Mouse (Mus musculus): ENCODE data around the gene Arglu1. TPM values are rescaled to one million over a fixed set of nuclear protein-coding genes. Genes with fewer than 3 reads are reported as not detected.

The Arglu1 gene
- total and polyA plus RNA-seq, 3 experiments: 24.0 to 28.8 (median 26.3) TPM

- intact Hi-C loops (cut with DNase I): loop anchor here (2.0 kb wide), 2 partner anchors 18 to 38 kb away; partner anchors contain the start of gene Efnb2
- peaks cover 8% of the 10 kb centered on the region for H3K4me1 ChIP-seq (ENCODE audit: control insufficient read depth, insufficient read depth, low read length)
- H3K79me2 ChIP-seq (replicated peaks; ENCODE audit: control insufficient read depth, insufficient read depth, low read length): no peaks in the 10 kb centered on the region
- H3K27me3 ChIP-seq (ENCODE audit: control insufficient read depth, insufficient read depth, low read length): no peaks in the 10 kb centered on the region
- H3K27ac ChIP-seq: peak overlapping the region; percentile 27
- WGBS: 74% methylated on average over 3 of the region's 3 CpGs
- no peak overlapping the region for H3K9ac ChIP-seq (ENCODE audit: low read depth, low read length)
- H3K4me3 ChIP-seq: no peak overlapping the region
- H3K36me3 ChIP-seq (ENCODE audit: control insufficient read depth, insufficient read depth, low read length): peaks cover 11% of the 10 kb centered on the region
- DNase-seq: no peak
- no peak for TF ChIP-seq CTCF (IDR thresholded peaks at IDR 0.05)
- no peak for TF ChIP-seq EP300 (IDR thresholded peaks at IDR 0.05; ENCODE audit: insufficient read depth, low read depth, low read length)
- no peak for TF ChIP-seq POLR2A (IDR thresholded peaks at IDR 0.05; ENCODE audit: insufficient read depth, low read depth, low read length)
Observed at GRCm38 (mm10) chr8:8622476-8622875, 67.8 kb downstream of the Arglu1 start.

DNA sequence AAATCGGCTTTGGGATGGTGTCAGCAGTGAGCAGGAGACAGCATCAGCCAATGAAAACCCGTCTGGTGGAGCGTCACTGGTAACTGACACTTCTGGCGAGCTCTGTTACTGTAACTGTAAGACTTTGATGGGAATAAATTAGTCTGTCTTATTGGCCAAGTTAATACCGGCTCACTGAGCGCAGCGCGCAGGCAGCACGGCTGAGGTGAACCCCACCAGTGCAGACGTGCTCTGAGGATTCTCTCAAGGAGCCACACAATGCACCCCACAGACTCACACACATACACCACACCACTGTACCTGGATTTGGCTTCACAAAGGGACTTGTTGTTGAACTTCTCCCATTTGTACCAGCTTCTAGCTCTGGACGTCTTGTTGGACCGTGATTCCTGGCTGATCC lies 68.3 kb downstream of the Arglu1 start:
- Histone ChIP-seq H3K4me3 (no peak overlapping the region), H3K36me3 (ENCODE audit: control insufficient read depth, insufficient read depth, low read length) (peaks cover 11% of the 10 kb centered on the region), H3K79me2 (replicated peaks; ENCODE audit: control insufficient read depth, insufficient read depth, low read length) (no peaks in the 10 kb centered on the region), H3K27ac (no peak overlapping the region), H3K27me3 (ENCODE audit: control insufficient read depth, insufficient read depth, low read length) (no peaks in the 10 kb centered on the region), H3K9ac (ENCODE audit: low read depth, low read length) (no peak overlapping the region), H3K4me1 (ENCODE audit: control insufficient read depth, insufficient read depth, low read length) (peaks cover 8% of the 10 kb centered on the region)
- no peak for TF ChIP-seq POLR2A (IDR thresholded peaks at IDR 0.05; ENCODE audit: insufficient read depth, low read depth, low read length)
- no peak for TF ChIP-seq EP300 (IDR thresholded peaks at IDR 0.05; ENCODE audit: insufficient read depth, low read depth, low read length)
- TF ChIP-seq CTCF (IDR thresholded peaks at IDR 0.05): no peak
- DNase-seq: no peak
- WGBS: 95% methylated on average over 12 of the region's 12 CpGs
- intact Hi-C loops (cut with DNase I): loop anchor here (2.0 kb wide), 2 partner anchors 17 to 39 kb away; partner anchors contain the start of gene Efnb2

- TF ChIP-seq POLR2A (IDR thresholded peaks at IDR 0.05; ENCODE audit: insufficient read depth, low read depth, low read length): no peak
- DNase-seq: no peak
- Histone ChIP-seq H3K79me2 (replicated peaks; ENCODE audit: control insufficient read depth, insufficient read depth, low read length) (no peaks in the 10 kb centered on the region), H3K4me3 (no peak overlapping the region), H3K36me3 (ENCODE audit: control insufficient read depth, insufficient read depth, low read length) (peaks cover 11% of the 10 kb centered on the region), H3K4me1 (ENCODE audit: control insufficient read depth, insufficient read depth, low read length) (peaks cover 8% of the 10 kb centered on the region), H3K27me3 (ENCODE audit: control insufficient read depth, insufficient read depth, low read length) (no peaks in the 10 kb centered on the region), H3K27ac (no peak overlapping the region), H3K9ac (ENCODE audit: low read depth, low read length) (no peak overlapping the region)
- WGBS: 85% methylated on average over 16 of the region's 16 CpGs
- intact Hi-C loops (cut with DNase I): no loop called here
Observed at GRCm38 (mm10) chr8:8621236-8621917, 68.9 kb downstream of the Arglu1 start.

- intact Hi-C loops (cut with DNase I): no loop called here
- H3K4me1 ChIP-seq (ENCODE audit: control insufficient read depth, insufficient read depth, low read length): peaks cover 8% of the 10 kb centered on the region
- WGBS: 76% methylated on average over 21 of the region's 21 CpGs
- no peaks in the 10 kb centered on the region for H3K27me3 ChIP-seq (ENCODE audit: control insufficient read depth, insufficient read depth, low read length)
- no peak overlapping the region for H3K27ac ChIP-seq
- TF ChIP-seq CTCF (IDR thresholded peaks at IDR 0.05): no peak
- no peak for TF ChIP-seq EP300 (IDR thresholded peaks at IDR 0.05; ENCODE audit: insufficient read depth, low read depth, low read length)
- no peak for TF ChIP-seq POLR2A (IDR thresholded peaks at IDR 0.05; ENCODE audit: insufficient read depth, low read depth, low read length)
- no peak for DNase-seq
- peaks cover 11% of the 10 kb centered on the region for H3K36me3 ChIP-seq (ENCODE audit: control insufficient read depth, insufficient read depth, low read length)
- no peak overlapping the region for H3K4me3 ChIP-seq
- H3K79me2 ChIP-seq (replicated peaks; ENCODE audit: control insufficient read depth, insufficient read depth, low read length): no peaks in the 10 kb centered on the region
- no peak overlapping the region for H3K9ac ChIP-seq (ENCODE audit: low read depth, low read length)
Observed at GRCm38 (mm10) chr8:8620536-8620935, 69.8 kb downstream of the Arglu1 start.

- no peak overlapping the region for H3K9ac ChIP-seq (ENCODE audit: low read depth, low read length)
- H3K36me3 ChIP-seq (ENCODE audit: control insufficient read depth, insufficient read depth, low read length): peaks cover 8% of the 10 kb centered on the region
- no peaks in the 10 kb centered on the region for H3K79me2 ChIP-seq (replicated peaks; ENCODE audit: control insufficient read depth, insufficient read depth, low read length)
- no peaks in the 10 kb centered on the region for H3K27me3 ChIP-seq (ENCODE audit: control insufficient read depth, insufficient read depth, low read length)
- TF ChIP-seq CTCF (IDR thresholded peaks at IDR 0.05): no peak
- no peak for TF ChIP-seq POLR2A (IDR thresholded peaks at IDR 0.05; ENCODE audit: insufficient read depth, low read depth, low read length)
- TF ChIP-seq EP300 (IDR thresholded peaks at IDR 0.05; ENCODE audit: insufficient read depth, low read depth, low read length): no peak
- intact Hi-C loops (cut with DNase I): no loop called here
- no peak for DNase-seq
- peaks cover 8% of the 10 kb centered on the region for H3K4me1 ChIP-seq (ENCODE audit: control insufficient read depth, insufficient read depth, low read length)
- WGBS: 59% methylated on average over 19 of the region's 19 CpGs
- H3K4me3 ChIP-seq: no peak overlapping the region
- H3K27ac ChIP-seq: no peak overlapping the region
Observed at GRCm38 (mm10) chr8:8619221-8620194, 70.8 kb downstream of the Arglu1 start.

Small RNAs within 50 kb of the gene (microRNA-seq; reads per million reads assigned to microRNA genes)
- gene Mir7654: 0.77 to 2.2 reads per million in 2 experiments

Other genes with a start within 250 kb of the Arglu1 start
- gene Efnb2, start 29.3 kb downstream of the Arglu1 start, total RNA-seq (2021): 10 to 100 TPM; 16.8 to 24.1 TPM
- gene Efnb2, start 29.3 kb downstream of the Arglu1 start, polyA plus RNA-seq (2012; rRNA removed): 22.2 and 27.8 TPM in 2 replicates